Mouse (Mus musculus) heart, adult 2 months (tissue): ENCODE measurements around the gene Rev1. TPM values are rescaled to one million over a fixed set of nuclear protein-coding genes. Genes with fewer than 3 reads are reported as not detected.
A peak's percentile ranks its signal among the peaks of the same experiment; 100 is the strongest.

ENCODE experiments used
- DNase-seq, 2 experiments: peaks; one replicate each; pipeline ENCODE4 v3.0.0; 2021
- H3K27ac ChIP-seq: fragments of 200-600 bp; 2 replicates; pipeline ENCODE4 v1.8.1; 2022
- H3K27me3 ChIP-seq: fragments of 200-500 bp; 2 replicates; pipeline ENCODE4 v1.6.1; 2012; ENCODE audit warnings: mild to moderate bottlenecking, low read length, inconsistent platforms, mixed read lengths; ENCODE audit not compliant: control insufficient read depth, insufficient read depth
- H3K36me3 ChIP-seq: fragments of 200-500 bp; 2 replicates; pipeline ENCODE4 v1.6.1; 2012; ENCODE audit warnings: low read length, inconsistent platforms; ENCODE audit not compliant: control insufficient read depth, insufficient read depth
- H3K4me1 ChIP-seq: fragments of 200-500 bp; 2 replicates; pipeline ENCODE4 v1.6.1; 2011; ENCODE audit warnings: low read length; ENCODE audit not compliant: control insufficient read depth, insufficient read depth
- H3K4me3 ChIP-seq: fragments of 200-600 bp; 2 replicates; pipeline ENCODE4 v1.8.1; 2022
- H3K79me2 ChIP-seq: fragments of 200-500 bp; replicated peaks from 2 replicates; pipeline ENCODE4 v1.6.1; 2012; ENCODE audit warnings: mild to moderate bottlenecking, inconsistent platforms, low read length, moderate library complexity, mixed read lengths; ENCODE audit not compliant: control insufficient read depth, insufficient read depth
- H3K9ac ChIP-seq: fragments of 200-500 bp; 2 replicates; pipeline ENCODE4 v1.6.1; 2012; ENCODE audit warnings: low read depth, mild to moderate bottlenecking, control low read depth, inconsistent platforms, low read length, mixed read lengths
- CTCF ChIP-seq: fragments of 200-600 bp; IDR thresholded peaks from 2 replicates; pipeline ENCODE4 v1.8.1; 2022; ENCODE audit warnings: antibody characterized with exemption, mild to moderate bottlenecking, moderate library complexity
- EP300 ChIP-seq: fragments of 200-500 bp; IDR thresholded peaks from 2 replicates; pipeline ENCODE4 v1.6.1; 2011; ENCODE audit warnings: low read depth, low read length, control low read depth; ENCODE audit not compliant: insufficient read depth
- POLR2A ChIP-seq: fragments of 200-500 bp; IDR thresholded peaks from 2 replicates; pipeline ENCODE4 v1.6.1; 2011; ENCODE audit warnings: mild to moderate bottlenecking, low read depth, low read length, control low read depth; ENCODE audit not compliant: insufficient read depth
- WGBS: fragments of 180-500 bp; shearing (Covaris S2); methylation state at CpG from one replicate; pipeline ENCODE4 v1.1.7; 2018; 5-methylcytosine and 5-hydroxymethylcytosine counted together
- intact Hi-C: fragments of 180-260 bp; cut with DNase I; formaldehyde crosslinking; loops from one replicate; pipeline ENCODE4 v1.15.1; 2025
- polyA plus RNA-seq: library from polyadenylated mRNA; depleted of rRNA; stranded (reverse); fragments of >200 nt; gene quantifications from 2 replicates; pipeline ENCODE4 v1.2.3, GENCODE M21; 2012
- total RNA-seq, 2 experiments: library from RNA; stranded (reverse); gene quantifications; 2 replicates each; pipeline ENCODE4 v1.2.3; 2021

Rev1 gene
- total and polyA plus RNA-seq, 3 experiments = 4.8 to 16.1 (median 14.0) TPM

DNA sequence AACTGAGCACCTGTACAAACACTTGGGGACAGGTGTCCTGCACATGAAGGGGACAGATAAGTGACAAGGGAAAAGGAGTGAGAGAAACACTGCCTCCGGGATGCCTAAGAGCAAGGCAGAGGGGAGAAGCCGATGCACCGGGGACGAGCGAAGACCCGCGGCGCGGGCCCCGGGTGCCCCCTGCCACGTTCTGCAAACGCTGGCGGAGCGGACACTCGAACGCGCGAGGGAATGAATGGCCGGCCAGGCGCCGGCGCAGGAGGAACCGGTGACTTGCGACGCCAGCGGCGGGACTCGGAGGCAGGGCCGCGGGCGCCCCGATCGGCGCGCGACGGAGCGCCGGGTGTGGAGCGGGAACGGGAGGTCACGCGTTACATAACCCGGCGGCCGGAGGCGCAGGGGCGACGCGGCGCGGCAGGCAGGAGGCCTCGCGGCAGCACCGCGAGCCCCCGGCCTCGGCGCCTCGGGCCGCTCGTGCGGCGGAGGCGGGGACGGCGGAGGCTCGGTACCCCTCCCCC is 623 bp downstream of the Rev1 start:
- Histone ChIP-seq H3K9ac (peak overlapping the region; percentile 98), H3K36me3 (peaks cover 3% of the 10 kb centered on the region; the same call in 1 of the 2 replicates), H3K4me3 (peak overlapping the region; percentile 87), H3K27ac (peak overlapping the region; percentile 89), H3K27me3 (no peaks in the 10 kb centered on the region), H3K79me2 (no peaks in the 10 kb centered on the region; the same call in 1 of the 2 replicates), H3K4me1 (peaks cover 3% of the 10 kb centered on the region; the same call in 1 of the 2 replicates)
- under 1% methylated on average over 39 of the region's 68 CpGs for WGBS
- TF ChIP-seq CTCF = peak; percentile 14; the same call in 1 of the 2 replicates
- TF ChIP-seq EP300 = no peak
- intact Hi-C loops = loop anchor here (2.0 kb wide), 1 partner anchor 132 kb away; the partner anchor contains the start of gene Txndc9
- DNase-seq = peak; percentile 74 to 75

DNA sequence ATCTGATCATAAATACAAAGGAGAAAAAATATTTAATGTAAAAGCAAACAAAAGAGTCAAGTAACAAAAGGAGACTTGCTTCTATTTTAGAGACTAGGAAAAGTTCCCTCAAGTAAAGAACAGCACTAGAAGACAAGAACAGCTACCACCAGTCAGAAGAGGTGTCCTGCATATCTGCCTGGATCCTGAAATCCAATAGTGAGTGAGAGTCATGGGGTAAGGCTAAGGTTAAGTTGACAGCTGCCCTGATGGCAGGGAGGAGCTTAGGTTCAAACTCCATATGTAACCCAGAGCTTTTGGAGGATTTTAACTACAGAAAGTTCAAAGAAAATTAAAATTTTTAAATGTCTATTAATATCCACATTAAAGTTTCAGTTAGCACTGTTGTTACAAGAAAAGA is 2.6 kb downstream of the Rev1 start:
- H3K27ac ChIP-seq = no peak overlapping the region
- H3K79me2 ChIP-seq = peaks cover 2% of the 10 kb centered on the region; the same call in 1 of the 2 replicates
- peaks cover 3% of the 10 kb centered on the region; the same call in 1 of the 2 replicates for H3K36me3 ChIP-seq
- H3K4me1 ChIP-seq = peaks cover 3% of the 10 kb centered on the region
- H3K27me3 ChIP-seq = no peaks in the 10 kb centered on the region
- H3K4me3 ChIP-seq = no peak overlapping the region
- intact Hi-C loops = no loop called here
- no peak for DNase-seq
- no peak overlapping the region for H3K9ac ChIP-seq
- TF ChIP-seq CTCF = no peak
- TF ChIP-seq POLR2A = no peak
- no peak for TF ChIP-seq EP300

DNA sequence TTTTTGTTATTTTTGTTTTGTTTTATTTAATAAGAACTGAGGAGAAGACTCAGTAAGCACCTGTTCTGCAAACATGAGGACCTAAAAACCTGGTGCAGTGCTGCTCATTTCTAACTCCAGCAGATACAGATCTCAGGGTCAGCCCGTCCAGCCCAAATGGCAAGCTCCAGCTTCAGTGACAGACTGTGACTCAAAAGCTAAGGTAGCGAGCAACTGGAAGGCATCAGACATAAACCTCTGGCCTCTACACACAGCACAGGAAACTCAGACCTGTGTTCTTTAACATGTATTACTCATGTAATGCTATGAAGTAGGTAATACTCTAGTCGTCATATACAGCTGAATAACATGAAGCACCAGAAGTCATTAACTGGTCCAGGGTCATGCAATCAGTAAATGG is 3.2 kb downstream of the Rev1 start:
- intact Hi-C loops = no loop called here
- DNase-seq = no peak
- no peak overlapping the region for H3K9ac ChIP-seq
- no peak overlapping the region for H3K4me3 ChIP-seq
- H3K4me1 ChIP-seq = peaks cover 3% of the 10 kb centered on the region
- no peak overlapping the region for H3K27ac ChIP-seq
- peaks cover 2% of the 10 kb centered on the region; the same call in 1 of the 2 replicates for H3K79me2 ChIP-seq
- peaks cover 3% of the 10 kb centered on the region; the same call in 1 of the 2 replicates for H3K36me3 ChIP-seq
- TF ChIP-seq EP300 (no peak), POLR2A (no peak), CTCF (no peak)
- WGBS = 85% methylated on average over 3 of the region's 3 CpGs
- H3K27me3 ChIP-seq = no peaks in the 10 kb centered on the region

DNA sequence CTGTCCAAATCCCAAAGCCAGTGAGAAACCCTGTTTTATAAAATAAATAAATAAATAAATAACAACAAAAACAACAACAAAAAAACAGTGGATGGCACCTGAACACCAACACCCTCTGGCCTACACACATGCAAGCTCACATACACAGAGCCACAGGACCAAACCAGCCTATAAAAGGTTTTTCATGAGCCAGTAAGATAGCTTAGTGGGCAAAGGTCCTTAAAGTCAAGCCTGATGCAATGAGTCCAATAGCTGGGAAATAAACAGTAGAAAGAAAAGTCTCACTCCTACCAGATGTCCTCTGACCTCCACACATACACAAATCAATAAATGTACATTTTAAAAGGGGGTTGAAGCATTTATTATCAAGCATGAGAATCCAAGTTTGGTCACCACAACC is 5.3 kb downstream of the Rev1 start:
- Histone ChIP-seq H3K79me2 (peaks cover 2% of the 10 kb centered on the region; the same call in 1 of the 2 replicates), H3K27ac (no peak overlapping the region), H3K9ac (no peak overlapping the region), H3K36me3 (peaks cover 3% of the 10 kb centered on the region; the same call in 1 of the 2 replicates), H3K4me1 (peaks cover 3% of the 10 kb centered on the region), H3K4me3 (no peak overlapping the region), H3K27me3 (no peaks in the 10 kb centered on the region)
- DNase-seq = no peak
- intact Hi-C loops = no loop called here
- no peak for TF ChIP-seq CTCF
- no peak for TF ChIP-seq POLR2A
- no peak for TF ChIP-seq EP300

DNA sequence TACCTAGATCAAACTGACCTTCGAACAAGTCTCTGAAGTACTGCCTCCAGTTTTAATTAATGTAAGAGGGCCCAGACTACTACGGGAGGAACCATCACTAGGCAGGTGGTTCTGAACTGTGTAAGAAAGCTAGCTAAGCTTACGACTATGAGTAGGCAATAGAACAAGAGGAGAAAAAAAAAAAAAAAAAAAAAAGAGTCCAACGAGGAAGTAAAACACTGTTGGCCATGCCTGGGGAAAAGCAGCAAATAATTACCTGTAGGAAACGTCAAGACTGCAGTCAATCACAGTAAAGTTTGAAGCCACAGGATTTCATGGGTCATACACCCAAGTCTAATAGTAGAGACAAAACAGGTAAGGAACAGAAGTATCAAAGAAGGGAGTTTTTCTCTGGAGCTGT is 8.7 kb downstream of the Rev1 start:
- DNase-seq = no peak
- intact Hi-C loops = no loop called here
- TF ChIP-seq EP300 (no peak), POLR2A (no peak), CTCF (no peak)
- Histone ChIP-seq H3K27me3 (no peaks in the 10 kb centered on the region), H3K9ac (no peak overlapping the region), H3K79me2 (0 out of 2 replicates have a peak, but pooled peaks cover 2% of the 10 kb centered on the region), H3K27ac (no peak overlapping the region), H3K36me3 (peaks cover 6% of the 10 kb centered on the region; the same call in 1 of the 2 replicates), H3K4me1 (peaks cover 1% of the 10 kb centered on the region), H3K4me3 (no peak overlapping the region)
- 73% methylated on average over 5 of the region's 5 CpGs for WGBS

DNA sequence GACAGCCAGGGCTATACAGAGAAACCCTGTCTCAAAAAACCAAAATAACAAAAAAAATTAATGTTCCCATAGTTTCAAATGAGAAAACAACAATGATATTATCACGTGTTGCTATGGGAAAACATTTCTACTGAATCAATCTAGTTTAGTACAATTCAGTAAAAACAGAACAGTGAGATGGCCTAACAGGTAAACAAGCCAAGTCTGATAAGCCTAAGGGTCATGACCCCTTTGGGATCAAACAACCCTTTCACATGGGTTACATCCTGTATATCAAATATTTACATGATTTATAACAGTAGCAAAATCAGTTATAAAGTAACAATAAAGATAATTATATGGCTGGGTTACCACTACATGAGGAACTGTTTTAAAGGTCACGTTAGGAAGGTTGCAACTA is 11.0 kb downstream of the Rev1 start:
- Histone ChIP-seq H3K27ac (no peak overlapping the region), H3K79me2 (0 out of 2 replicates have a peak, but pooled peaks cover 2% of the 10 kb centered on the region), H3K9ac (no peak overlapping the region), H3K4me1 (peaks cover 1% of the 10 kb centered on the region), H3K27me3 (no peaks in the 10 kb centered on the region), H3K36me3 (peaks cover 3% of the 10 kb centered on the region; the same call in 1 of the 2 replicates), H3K4me3 (no peak overlapping the region)
- no peak for DNase-seq
- 87% methylated on average over 2 of the region's 2 CpGs for whole genome bisulfite sequencing
- no peak for TF ChIP-seq CTCF
- no peak for TF ChIP-seq EP300
- TF ChIP-seq POLR2A = no peak
- intact Hi-C loops = no loop called here
